Mouse (Mus musculus) forebrain, embryonic 12.5 days (tissue): ENCODE data around the gene Cyp27b1. TPM values are rescaled to one million over a fixed set of nuclear protein-coding genes. Genes with fewer than 3 reads are reported as not detected.
A peak's percentile ranks its signal among the peaks of the same experiment; 100 is the strongest.

Experiments
- ATAC-seq: fragments of 200-750 bp; cut with Nextera tagmentation; 2 replicates; pipeline ENCODE4 v1.8.0; 2017; ENCODE audit warnings: moderate TSS enrichment; ENCODE audit not compliant: low FRiP score
- H3K27ac ChIP-seq: fragments of 300-500 bp; sonication (generic); 2 replicates; pipeline ENCODE4 v1.5.1; 2016; ENCODE audit warnings: mild to moderate bottlenecking
- H3K27me3 ChIP-seq: fragments of 300-500 bp; sonication (generic); 2 replicates; pipeline ENCODE4 v1.6.1; 2016; ENCODE audit warnings: mild to moderate bottlenecking
- H3K36me3 ChIP-seq: fragments of 300-500 bp; sonication (generic); replicated peaks from 2 replicates; pipeline ENCODE4 v1.6.1; 2016; ENCODE audit warnings: mild to moderate bottlenecking
- H3K4me1 ChIP-seq: fragments of 300-500 bp; sonication (generic); 2 replicates; pipeline ENCODE4 v1.6.1; 2016
- H3K4me2 ChIP-seq: fragments of 300-500 bp; sonication (generic); 2 replicates; pipeline ENCODE4 v1.6.1; 2016; ENCODE audit warnings: mild to moderate bottlenecking, moderate library complexity
- H3K4me3 ChIP-seq: fragments of 300-500 bp; sonication (generic); replicated peaks from 2 replicates; pipeline ENCODE4 v1.5.1; 2016; ENCODE audit warnings: mild to moderate bottlenecking
- H3K9ac ChIP-seq: fragments of 300-500 bp; sonication (generic); 2 replicates; pipeline ENCODE4 v1.6.1; 2016; ENCODE audit warnings: mild to moderate bottlenecking
- H3K9me3 ChIP-seq: fragments of 300-500 bp; sonication (generic); 2 replicates; pipeline ENCODE4 v1.6.1; 2016
- WGBS: fragments of 180-500 bp; shearing (Covaris S2); methylation state at CpG from one replicate; pipeline ENCODE4 v1.1.7; 2016; 5-methylcytosine and 5-hydroxymethylcytosine counted together
- polyA plus RNA-seq: library from polyadenylated mRNA; unstranded; fragments of >200 nt; fragmentation: Nextera tagmentation; extraction: Ambion mirVana; gene quantifications from 2 replicates; pipeline ENCODE4 v1.2.1, GENCODE M21; 2016

The Cyp27b1 gene
- polyA plus RNA-seq, 1 experiment from 2014 or later = 0.10 TPM

DNA sequence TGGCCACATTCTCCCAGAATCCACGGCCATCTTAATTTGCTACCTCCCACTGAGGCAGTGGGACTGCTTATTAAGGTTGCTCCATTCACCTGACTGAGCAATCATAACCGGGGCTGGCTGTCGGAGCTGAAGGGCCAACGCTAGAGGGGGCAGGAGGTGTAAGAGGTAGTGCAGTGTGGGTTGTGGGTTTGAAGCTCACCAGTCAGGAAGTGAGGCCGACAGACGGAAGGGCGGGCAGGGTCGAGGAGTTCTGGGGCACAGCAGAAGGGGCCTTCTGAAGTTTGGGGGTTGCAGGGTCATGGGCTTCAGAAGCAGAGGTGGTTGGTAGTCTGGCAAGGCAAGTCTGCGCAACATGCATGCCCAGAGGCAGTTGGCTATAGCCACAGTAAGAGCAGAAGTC is 27.0 kb downstream of the Cyp27b1 start, which contains the start of gene Agap2:
TSS of gene Agap2 (plus strand) at position 205 of the 400 bp plus-strand sequence.
- Histone ChIP-seq H3K27ac (no peak within 1 kb of the TSS), H3K4me2 (no peak within 1 kb of the TSS), H3K27me3 (peaks cover 30% of the 10 kb centered on the region), H3K4me1 (peaks cover 32% of the 10 kb centered on the region), H3K9me3 (no peaks in the 10 kb centered on the region), H3K9ac (no peak within 1 kb of the TSS), H3K4me3 (no peak within 1 kb of the TSS), H3K36me3 (no peaks in the 10 kb centered on the region)
- no peak for ATAC-seq
- 71% methylated on average over 9 of the region's 9 CpGs for WGBS

DNA sequence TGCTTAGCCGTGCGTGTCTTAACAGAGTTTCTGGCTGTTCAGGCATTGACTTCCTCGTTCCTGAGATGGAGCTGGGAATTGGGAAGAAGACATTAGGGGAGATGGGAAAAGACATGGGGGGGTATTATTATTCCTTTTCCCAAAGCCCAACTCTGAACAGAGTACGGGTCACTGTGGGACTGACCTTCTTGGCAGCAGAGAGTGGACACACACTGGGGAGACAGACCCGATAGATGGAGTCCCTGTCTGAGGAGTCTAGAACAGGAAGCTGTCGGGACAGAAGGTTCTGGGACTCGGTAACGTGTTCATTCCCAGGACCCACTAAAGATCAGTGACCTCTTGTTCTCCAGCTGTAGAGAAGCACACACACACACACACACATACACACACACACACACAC is 27.6 kb downstream of the Cyp27b1 start:
- ATAC-seq = no peak
- no peak overlapping the region for H3K4me2 ChIP-seq
- no peaks in the 10 kb centered on the region for H3K9me3 ChIP-seq
- H3K4me1 ChIP-seq = peaks cover 37% of the 10 kb centered on the region
- no peak overlapping the region for H3K4me3 ChIP-seq
- peaks cover 36% of the 10 kb centered on the region for H3K27me3 ChIP-seq
- H3K9ac ChIP-seq = no peak overlapping the region
- H3K36me3 ChIP-seq = no peaks in the 10 kb centered on the region
- WGBS = 81% methylated on average over 8 of the region's 8 CpGs
- no peak overlapping the region for H3K27ac ChIP-seq

DNA sequence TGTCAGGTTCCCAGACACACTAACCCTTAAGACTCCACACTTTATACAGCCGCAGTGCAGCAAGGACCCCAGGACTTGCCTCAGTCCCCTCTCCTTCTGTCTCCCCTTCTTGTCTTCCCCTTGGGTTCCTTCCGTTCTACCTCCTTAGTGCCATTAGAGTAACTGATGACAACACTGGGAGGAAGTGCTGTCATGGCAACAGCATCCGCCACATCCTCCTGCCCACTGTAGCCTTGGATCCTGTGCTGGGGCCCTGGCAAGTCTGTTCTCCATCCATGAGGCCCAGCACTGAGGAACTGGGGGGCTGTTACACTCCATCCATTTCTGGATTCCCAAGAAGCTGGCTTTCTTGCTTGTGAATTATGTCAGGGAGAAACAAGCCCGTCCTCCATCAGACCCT is 28.0 kb downstream of the Cyp27b1 start:
- Histone ChIP-seq H3K36me3 (no peaks in the 10 kb centered on the region), H3K4me2 (no peak overlapping the region), H3K9me3 (no peaks in the 10 kb centered on the region), H3K4me3 (no peak overlapping the region), H3K27me3 (peaks cover 40% of the 10 kb centered on the region), H3K27ac (no peak overlapping the region), H3K9ac (no peak overlapping the region), H3K4me1 (peaks cover 37% of the 10 kb centered on the region)
- no peak for ATAC-seq
- WGBS = 58% methylated on average over 4 of the region's 4 CpGs

DNA sequence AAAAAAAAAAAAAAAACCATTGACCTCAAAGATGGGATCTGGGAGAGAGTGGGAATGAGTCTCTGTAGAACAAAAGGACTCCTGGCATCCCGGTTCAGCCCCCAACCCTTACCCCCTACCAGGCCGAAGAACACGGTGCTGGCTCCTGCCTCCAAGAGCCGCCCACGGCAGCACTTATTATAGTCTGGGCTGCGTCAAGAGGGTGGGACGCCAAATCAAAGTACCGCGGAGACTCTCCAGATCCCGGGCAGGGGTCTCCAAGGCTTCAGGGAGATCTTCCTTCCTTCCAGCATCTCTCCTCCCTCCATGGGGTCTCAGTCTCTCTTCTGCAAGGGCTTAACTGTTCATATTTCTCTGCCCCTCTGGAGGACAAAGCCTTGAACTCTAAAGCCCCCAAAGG is 29.5 kb downstream of the Cyp27b1 start:
- peak overlapping the region; percentile 100 for H3K4me2 ChIP-seq
- peak overlapping the region; percentile 7; the same call in 1 of the 2 replicates for H3K4me3 ChIP-seq
- no peak overlapping the region for H3K27ac ChIP-seq
- H3K9me3 ChIP-seq = no peaks in the 10 kb centered on the region
- H3K36me3 ChIP-seq = no peaks in the 10 kb centered on the region
- ATAC-seq = no peak
- peaks cover 54% of the 10 kb centered on the region for H3K27me3 ChIP-seq
- peak overlapping the region; percentile 36 for H3K9ac ChIP-seq
- H3K4me1 ChIP-seq = peaks cover 47% of the 10 kb centered on the region
- 3% methylated on average over 10 of the region's 10 CpGs for WGBS

DNA sequence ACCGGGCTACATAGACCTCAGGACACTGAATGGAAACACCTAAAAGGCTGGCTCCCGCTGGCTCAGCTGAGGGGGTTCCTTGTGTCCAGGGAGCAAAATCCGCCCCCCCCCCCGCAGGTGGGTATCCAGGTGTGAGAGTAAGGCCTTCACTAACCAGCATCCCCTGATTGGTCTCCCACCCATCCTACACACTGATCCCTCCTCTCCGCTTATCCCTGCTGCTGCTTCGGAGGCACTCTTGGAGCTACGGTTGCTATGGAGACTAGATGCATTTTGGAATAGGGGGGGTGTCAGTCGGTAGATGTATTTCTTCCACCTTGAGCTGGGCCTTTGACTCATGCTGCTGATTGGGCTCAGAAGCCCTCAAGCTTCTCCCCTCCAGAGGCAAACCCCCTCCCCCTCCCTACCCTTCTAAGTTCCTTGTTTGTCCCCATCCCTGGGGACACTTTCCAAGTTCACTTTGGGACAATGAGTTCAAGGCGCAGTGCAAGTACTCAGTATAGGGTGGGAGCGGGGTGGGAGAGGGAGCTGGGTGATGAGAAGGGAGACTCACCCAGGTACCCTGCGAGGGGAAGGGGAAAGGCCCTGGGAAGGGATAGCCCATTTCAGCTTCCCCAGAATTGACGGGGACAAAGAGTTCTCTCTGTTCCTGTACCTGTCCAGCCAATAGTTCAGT is 30.1 kb downstream of the Cyp27b1 start:
- Histone ChIP-seq H3K4me1 (peaks cover 48% of the 10 kb centered on the region), H3K27me3 (peaks cover 61% of the 10 kb centered on the region), H3K36me3 (no peaks in the 10 kb centered on the region), H3K9me3 (no peaks in the 10 kb centered on the region), H3K4me2 (peak overlapping the region; percentile 100), H3K9ac (peak overlapping the region; percentile 36), H3K27ac (peak overlapping the region; percentile 50; the same call in 1 of the 2 replicates), H3K4me3 (peak overlapping the region; percentile 75)
- peak; percentile 37 for ATAC-seq
- 3% methylated on average over 12 of the region's 12 CpGs for WGBS

DNA sequence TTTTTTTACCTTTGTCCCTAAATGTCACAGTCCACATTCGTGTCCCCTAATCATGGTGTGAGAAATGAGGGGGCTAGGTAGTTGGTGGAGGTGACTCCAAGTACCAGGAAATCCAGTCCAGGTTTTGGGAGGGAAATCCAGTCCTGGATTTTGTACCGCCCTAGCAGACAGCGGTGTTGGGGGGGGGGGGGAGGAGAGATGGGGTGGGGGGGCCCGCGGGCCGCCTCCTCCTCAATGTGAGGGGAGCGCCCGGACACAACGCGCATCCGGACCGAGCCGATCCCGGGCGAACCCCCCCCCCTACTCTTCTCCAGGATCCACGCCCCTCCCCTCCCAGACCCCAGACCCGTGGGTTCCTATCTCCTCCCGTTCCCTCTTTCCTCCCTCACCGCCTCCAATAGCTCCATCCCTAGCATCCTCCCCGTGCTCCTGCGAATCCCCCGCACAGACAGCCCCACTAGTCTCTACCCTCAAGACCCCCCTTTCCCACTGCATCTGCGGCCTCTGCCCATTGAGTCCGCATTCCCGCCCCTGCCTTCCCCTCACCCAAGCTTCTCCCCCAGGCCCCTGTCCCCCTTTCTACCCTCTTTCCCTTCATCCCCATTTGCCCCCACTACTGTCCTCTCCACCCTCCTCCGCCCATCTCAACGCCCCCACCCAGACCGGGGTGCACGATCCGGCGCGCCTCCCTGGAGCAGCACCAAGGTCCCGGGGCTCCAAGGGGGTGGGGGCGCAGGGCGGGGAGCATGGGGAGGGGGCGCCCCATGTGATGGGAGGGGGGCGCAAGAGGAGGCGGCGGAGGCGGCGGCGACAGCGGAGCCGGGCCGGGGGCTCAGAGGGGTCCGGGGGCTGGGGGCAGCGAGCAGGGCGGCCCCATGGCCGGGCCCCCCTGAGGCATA is 30.9 kb downstream of the Cyp27b1 start:
- peak overlapping the region; percentile 75 for H3K4me3 ChIP-seq
- ATAC-seq = peak; percentile 71
- WGBS = under 1% methylated on average over 27 of the region's 49 CpGs
- H3K36me3 ChIP-seq = no peaks in the 10 kb centered on the region
- H3K9ac ChIP-seq = peak overlapping the region; percentile 87
- H3K9me3 ChIP-seq = no peaks in the 10 kb centered on the region
- peak overlapping the region; percentile 100 for H3K4me2 ChIP-seq
- peak overlapping the region; percentile 77 for H3K27ac ChIP-seq
- peaks cover 51% of the 10 kb centered on the region for H3K4me1 ChIP-seq
- H3K27me3 ChIP-seq = peaks cover 68% of the 10 kb centered on the region

DNA sequence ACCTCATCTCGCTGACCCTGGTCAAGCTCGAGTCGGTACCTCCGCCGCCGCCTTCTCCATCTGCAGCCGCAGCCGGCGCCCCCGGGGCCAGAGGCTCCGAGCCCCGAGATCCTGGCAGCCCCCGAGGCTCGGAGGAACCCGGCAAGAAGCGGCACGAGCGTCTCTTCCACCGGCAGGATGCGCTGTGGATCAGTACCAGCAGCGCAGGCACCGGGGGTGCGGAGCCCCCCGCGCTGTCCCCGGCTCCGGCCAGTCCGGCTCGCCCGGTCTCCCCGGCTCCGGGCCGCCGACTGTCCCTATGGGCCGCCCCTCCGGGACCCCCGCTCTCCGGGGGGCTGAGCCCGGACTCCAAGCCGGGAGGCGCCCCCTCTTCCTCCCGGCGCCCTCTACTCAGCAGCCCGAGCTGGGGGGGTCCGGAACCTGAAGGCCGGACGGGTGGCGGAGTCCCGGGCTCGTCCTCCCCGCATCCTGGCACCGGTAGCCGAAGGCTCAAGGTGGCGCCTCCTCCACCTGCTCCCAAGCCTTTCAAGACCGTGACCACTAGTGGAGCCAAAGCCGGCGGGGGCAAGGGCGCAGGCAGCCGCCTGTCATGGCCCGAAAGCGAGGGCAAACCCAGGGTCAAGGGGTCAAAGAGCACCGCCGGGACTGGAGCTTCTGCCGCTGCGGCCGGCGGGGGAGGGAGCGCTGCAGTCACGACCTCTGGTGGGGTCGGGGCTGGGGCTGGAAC is 31.8 kb downstream of the Cyp27b1 start:
- H3K27me3 ChIP-seq = peaks cover 77% of the 10 kb centered on the region
- under 1% methylated on average over 66 of the region's 70 CpGs for WGBS
- peaks cover 51% of the 10 kb centered on the region for H3K4me1 ChIP-seq
- H3K36me3 ChIP-seq = no peaks in the 10 kb centered on the region
- H3K9ac ChIP-seq = peak overlapping the region; percentile 87
- ATAC-seq = peak; percentile 21
- H3K9me3 ChIP-seq = no peaks in the 10 kb centered on the region
- peak overlapping the region; percentile 100 for H3K4me2 ChIP-seq
- H3K27ac ChIP-seq = peak overlapping the region; percentile 77; the same call in 1 of the 2 replicates
- peak overlapping the region; percentile 75 for H3K4me3 ChIP-seq

DNA sequence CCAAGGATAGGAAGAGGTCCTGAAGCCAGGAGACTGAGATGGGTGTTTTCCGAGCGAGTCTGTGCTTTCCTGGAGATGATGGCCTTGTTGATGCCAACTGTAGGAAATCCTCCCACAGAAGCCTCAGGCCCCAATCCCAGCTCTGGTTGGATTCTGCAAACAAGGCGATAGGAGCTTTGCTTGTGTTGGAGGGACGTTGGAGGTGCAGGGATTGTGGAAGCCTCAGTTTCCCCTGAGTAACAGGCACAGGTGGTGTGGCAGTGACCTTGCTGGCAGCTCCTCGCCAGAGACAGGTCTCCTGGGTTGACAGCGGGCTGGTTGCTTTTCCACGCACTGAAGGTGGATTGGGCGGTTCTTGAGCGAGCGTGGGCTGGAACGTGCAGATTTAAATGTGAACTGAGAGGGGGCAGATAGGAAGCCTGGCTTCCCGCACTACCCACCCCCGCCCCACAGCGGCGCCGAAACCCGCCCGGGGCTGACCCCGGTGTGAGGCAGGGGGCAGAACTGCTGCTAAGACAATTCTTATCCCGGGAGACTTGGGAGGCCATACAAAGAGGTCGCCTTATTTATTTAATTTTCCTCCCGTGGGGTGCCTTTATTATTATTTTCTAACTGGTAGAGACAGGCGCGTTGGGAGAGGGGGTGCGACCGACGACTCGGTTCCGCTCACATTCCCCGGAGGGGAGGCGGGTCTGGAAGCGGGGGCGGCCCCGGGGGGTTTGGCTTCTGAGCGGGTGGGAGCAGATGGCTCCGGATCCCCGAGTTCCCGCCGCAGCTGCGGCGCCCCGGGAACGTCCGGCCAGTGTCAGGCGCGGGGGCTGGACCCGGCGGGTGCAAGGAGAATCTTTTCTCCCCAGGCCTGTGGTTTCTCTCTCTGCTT is 33.1 kb downstream of the Cyp27b1 start:
- peak overlapping the region; percentile 100 for H3K4me2 ChIP-seq
- H3K9me3 ChIP-seq = no peaks in the 10 kb centered on the region
- H3K27ac ChIP-seq = no peak overlapping the region
- WGBS = 2% methylated on average over 48 of the region's 48 CpGs
- H3K9ac ChIP-seq = peak overlapping the region; percentile 48
- peaks cover 81% of the 10 kb centered on the region for H3K27me3 ChIP-seq
- peak overlapping the region; percentile 75 for H3K4me3 ChIP-seq
- H3K36me3 ChIP-seq = no peaks in the 10 kb centered on the region
- peaks cover 50% of the 10 kb centered on the region for H3K4me1 ChIP-seq
- no peak for ATAC-seq

DNA sequence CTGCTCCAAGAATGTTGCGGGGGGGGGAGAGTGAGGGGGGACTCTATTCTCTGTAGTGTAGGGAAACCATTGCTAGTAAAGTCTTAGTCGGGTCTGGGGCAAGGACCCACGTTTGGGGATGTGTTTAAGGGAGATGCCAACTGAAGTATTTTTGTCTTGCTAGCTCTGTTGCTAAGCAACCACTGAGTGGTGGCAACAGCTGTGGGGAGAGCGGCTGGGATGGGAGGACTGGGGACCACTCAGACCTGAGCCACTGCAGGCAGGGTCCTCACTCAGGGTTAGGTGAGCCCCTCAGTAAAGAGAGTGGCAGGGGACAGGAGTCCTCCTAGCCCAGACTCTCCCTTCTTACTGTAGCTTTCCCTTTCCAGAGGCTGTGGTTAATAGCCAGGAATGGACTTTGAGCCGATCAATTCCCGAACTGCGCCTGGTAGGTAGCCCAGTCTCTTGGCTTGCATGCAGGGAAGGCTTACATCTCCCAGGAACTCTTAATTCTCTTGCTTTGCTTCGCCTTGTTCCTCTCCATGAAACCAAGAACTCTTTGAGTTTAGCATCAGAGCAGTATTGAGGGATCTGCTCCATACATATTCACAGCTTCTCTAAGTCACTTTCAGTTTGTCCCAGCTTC is 34.1 kb downstream of the Cyp27b1 start:
- ATAC-seq = peak; percentile 30; the same call in 1 of the 2 replicates

DNA sequence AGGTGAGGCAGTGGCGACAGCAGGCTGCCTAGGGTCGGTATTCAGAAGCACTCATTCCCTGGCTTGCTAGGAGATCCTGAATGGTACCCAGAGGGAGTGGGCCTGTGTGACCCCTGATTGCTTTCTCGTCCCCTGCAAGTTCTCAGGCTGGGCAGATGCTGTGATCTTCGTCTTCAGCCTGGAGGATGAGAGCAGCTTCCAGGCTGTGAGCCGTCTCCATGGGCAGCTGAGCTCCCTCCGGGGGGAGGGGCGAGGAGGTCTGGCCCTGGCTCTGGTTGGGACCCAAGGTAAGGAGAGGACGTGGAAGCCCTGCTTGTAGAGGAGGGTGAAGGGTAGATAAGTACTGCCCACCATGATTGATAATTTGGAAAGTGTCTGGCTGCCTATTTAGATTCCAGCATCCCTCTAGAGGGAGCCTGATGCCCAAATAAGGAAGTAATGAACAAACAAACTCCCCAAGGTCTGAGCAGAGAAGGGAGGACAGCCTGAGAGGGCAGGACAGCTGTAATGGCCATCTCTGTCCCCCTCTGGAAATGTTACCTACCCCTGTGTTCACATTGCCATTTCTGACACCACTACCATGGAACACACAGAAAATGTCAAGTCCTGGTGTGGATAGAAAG is 35.4 kb downstream of the Cyp27b1 start:
- H3K4me2 ChIP-seq = no peak overlapping the region
- no peaks in the 10 kb centered on the region for H3K9me3 ChIP-seq
- no peak overlapping the region for H3K4me3 ChIP-seq
- no peak overlapping the region for H3K27ac ChIP-seq
- H3K4me1 ChIP-seq = peaks cover 37% of the 10 kb centered on the region
- no peak for ATAC-seq
- H3K27me3 ChIP-seq = peaks cover 80% of the 10 kb centered on the region
- peaks cover 4% of the 10 kb centered on the region for H3K36me3 ChIP-seq
- WGBS = 37% methylated on average over 8 of the region's 8 CpGs
- H3K9ac ChIP-seq = no peak overlapping the region

More for the DNA sequence above, 34.1 kb downstream of the Cyp27b1 start:
- no peaks in the 10 kb centered on the region; the same call in 1 of the 2 replicates for H3K36me3 ChIP-seq
- no peaks in the 10 kb centered on the region for H3K9me3 ChIP-seq
- peak overlapping the region; percentile 75 for H3K4me3 ChIP-seq
- peak overlapping the region; percentile 48; the same call in 1 of the 2 replicates for H3K9ac ChIP-seq
- peak overlapping the region; percentile 100 for H3K4me2 ChIP-seq
- peaks cover 79% of the 10 kb centered on the region for H3K27me3 ChIP-seq
- peaks cover 48% of the 10 kb centered on the region for H3K4me1 ChIP-seq
- 29% methylated on average over 8 of the region's 8 CpGs for WGBS
- H3K27ac ChIP-seq = no peak overlapping the region
